Mouse (Mus musculus): ENCODE measurements around the gene Adprhl2. TPM values are rescaled to one million over a fixed set of nuclear protein-coding genes. Genes with fewer than 3 reads are reported as not detected.

Gene Adprhl2
- total and polyA plus RNA-seq, 2 experiments from 2014 or later, result 61.9 to 80.6 TPM

- Histone ChIP-seq H3K27me3 (ENCODE audit: insufficient read depth, low read length) (peaks cover 28% of the 10 kb centered on the region), H3K4me2 (ENCODE audit: low read depth, low read length, poor library complexity, severe bottlenecking) (no peak overlapping the region), H3K4me3 (ENCODE audit: low read depth, low read length) (no peak overlapping the region), H3K27ac (ENCODE audit: low read depth, low read length) (no peak overlapping the region), H3K9ac (replicated peaks; ENCODE audit: low read length, poor library complexity, severe bottlenecking) (no peak overlapping the region), H3K36me3 (ENCODE audit: insufficient read depth, low read length) (no peaks in the 10 kb centered on the region), H3K9me3 (ENCODE audit: low read length) (no peaks in the 10 kb centered on the region), H3K4me1 (ENCODE audit: insufficient read depth, low read length) (no peaks in the 10 kb centered on the region)
- DNase-seq (ENCODE audit: low spot score) (no peak), ATAC-seq (ENCODE audit: low FRiP score) (no peak)
- no peak for TF ChIP-seq CTCF (IDR thresholded peaks at IDR 0.05)
- WGBS, result 29% methylated on average over 13 of the region's 13 CpGs
Observed at GRCm38 (mm10) chr4:126291196-126291595, 30.3 kb downstream of the Adprhl2 start.

- H3K9me3 ChIP-seq (ENCODE audit: low read length), result no peaks in the 10 kb centered on the region
- no peak overlapping the region for H3K27ac ChIP-seq (ENCODE audit: low read depth, low read length)
- DNase-seq (ENCODE audit: low spot score) (no peak), ATAC-seq (ENCODE audit: low FRiP score) (no peak)
- no peak for TF ChIP-seq CTCF (IDR thresholded peaks at IDR 0.05)
- H3K4me2 ChIP-seq (ENCODE audit: low read depth, low read length, poor library complexity, severe bottlenecking), result no peak overlapping the region
- no peaks in the 10 kb centered on the region for H3K4me1 ChIP-seq (ENCODE audit: insufficient read depth, low read length)
- 82% methylated on average over 8 of the region's 8 CpGs for WGBS
- no peak overlapping the region for H3K9ac ChIP-seq (replicated peaks; ENCODE audit: low read length, poor library complexity, severe bottlenecking)
- no peak overlapping the region for H3K4me3 ChIP-seq (ENCODE audit: low read depth, low read length)
- H3K36me3 ChIP-seq (ENCODE audit: insufficient read depth, low read length), result no peaks in the 10 kb centered on the region
- H3K27me3 ChIP-seq (ENCODE audit: insufficient read depth, low read length), result peaks cover 27% of the 10 kb centered on the region
Observed at GRCm38 (mm10) chr4:126290314-126290713, 31.2 kb downstream of the Adprhl2 start.

GRCm38 (mm10) chr4:126288085-126288666 lies 33.3 kb downstream of the Adprhl2 start:
- Histone ChIP-seq H3K36me3 (ENCODE audit: insufficient read depth, low read length) (no peaks in the 10 kb centered on the region), H3K4me1 (ENCODE audit: insufficient read depth, low read length) (no peaks in the 10 kb centered on the region), H3K4me2 (ENCODE audit: low read depth, low read length, poor library complexity, severe bottlenecking) (no peak overlapping the region), H3K27ac (ENCODE audit: low read depth, low read length) (no peak overlapping the region), H3K4me3 (ENCODE audit: low read depth, low read length) (no peak overlapping the region), H3K9ac (replicated peaks; ENCODE audit: low read length, poor library complexity, severe bottlenecking) (no peak overlapping the region), H3K27me3 (ENCODE audit: insufficient read depth, low read length) (peaks cover 27% of the 10 kb centered on the region), H3K9me3 (ENCODE audit: low read length) (no peaks in the 10 kb centered on the region)
- DNase-seq (ENCODE audit: low spot score) (no peak), ATAC-seq (ENCODE audit: low FRiP score) (no peak)
- no peak for TF ChIP-seq CTCF (IDR thresholded peaks at IDR 0.05)
- 34% methylated on average over 17 of the region's 17 CpGs for WGBS

- Histone ChIP-seq H3K27me3 (ENCODE audit: insufficient read depth, low read length) (peaks cover 27% of the 10 kb centered on the region), H3K9me3 (ENCODE audit: low read length) (no peaks in the 10 kb centered on the region), H3K36me3 (ENCODE audit: insufficient read depth, low read length) (no peaks in the 10 kb centered on the region), H3K4me1 (ENCODE audit: insufficient read depth, low read length) (no peaks in the 10 kb centered on the region), H3K4me2 (ENCODE audit: low read depth, low read length, poor library complexity, severe bottlenecking) (no peak overlapping the region), H3K4me3 (ENCODE audit: low read depth, low read length) (no peak overlapping the region), H3K27ac (ENCODE audit: low read depth, low read length) (no peak overlapping the region), H3K9ac (replicated peaks; ENCODE audit: low read length, poor library complexity, severe bottlenecking) (no peak overlapping the region)
- WGBS, result 33% methylated on average over 11 of the region's 11 CpGs
- TF ChIP-seq CTCF (IDR thresholded peaks at IDR 0.05), result no peak
- DNase-seq (ENCODE audit: low spot score) (no peak), ATAC-seq (ENCODE audit: low FRiP score) (no peak)
Observed at GRCm38 (mm10) chr4:126287302-126287995, 34.1 kb downstream of the Adprhl2 start.

GRCm38 (mm10) chr4:126286492-126286891 lies 35.0 kb downstream of the Adprhl2 start, which contains the start of gene Col8a2:
Col8a2 (plus strand) TSS chr4:126286793.
- Histone ChIP-seq H3K9me3 (ENCODE audit: low read length) (no peaks in the 10 kb centered on the region), H3K4me1 (ENCODE audit: insufficient read depth, low read length) (no peaks in the 10 kb centered on the region), H3K27me3 (ENCODE audit: insufficient read depth, low read length) (peaks cover 27% of the 10 kb centered on the region), H3K27ac (ENCODE audit: low read depth, low read length) (no peak within 1 kb of the TSS), H3K9ac (replicated peaks; ENCODE audit: low read length, poor library complexity, severe bottlenecking) (no peak within 1 kb of the TSS), H3K4me3 (ENCODE audit: low read depth, low read length) (peak within 1 kb of the TSS; percentile 23; the same call in 1 of the 2 replicates), H3K4me2 (ENCODE audit: low read depth, low read length, poor library complexity, severe bottlenecking) (peak within 1 kb of the TSS; percentile 29), H3K36me3 (ENCODE audit: insufficient read depth, low read length) (no peaks in the 10 kb centered on the region)
- DNase-seq (ENCODE audit: low spot score), result no peak
- no peak for ATAC-seq (ENCODE audit: low FRiP score)
- TF ChIP-seq CTCF (IDR thresholded peaks at IDR 0.05), result no peak
- WGBS, result 4% methylated on average over 25 of the region's 42 CpGs

- ATAC-seq (ENCODE audit: low FRiP score) (no peak), DNase-seq (ENCODE audit: low spot score) (no peak)
- Histone ChIP-seq H3K27ac (ENCODE audit: low read depth, low read length) (no peak overlapping the region), H3K9me3 (ENCODE audit: low read length) (no peaks in the 10 kb centered on the region), H3K9ac (replicated peaks; ENCODE audit: low read length, poor library complexity, severe bottlenecking) (no peak overlapping the region), H3K36me3 (ENCODE audit: insufficient read depth, low read length) (no peaks in the 10 kb centered on the region), H3K4me1 (ENCODE audit: insufficient read depth, low read length) (no peaks in the 10 kb centered on the region), H3K27me3 (ENCODE audit: insufficient read depth, low read length) (peaks cover 26% of the 10 kb centered on the region), H3K4me3 (ENCODE audit: low read depth, low read length) (no peak overlapping the region), H3K4me2 (ENCODE audit: low read depth, low read length, poor library complexity, severe bottlenecking) (no peak overlapping the region)
- 84% methylated on average over 8 of the region's 8 CpGs for WGBS
- no peak for TF ChIP-seq CTCF (IDR thresholded peaks at IDR 0.05)
Observed at GRCm38 (mm10) chr4:126283582-126283981, 37.9 kb downstream of the Adprhl2 start.

Measured in midbrain, postnatal 0 days (tissue).